Mouse (Mus musculus) testis, adult 2 months (tissue): ENCODE results near the gene Treh. TPM values are rescaled to one million over a fixed set of nuclear protein-coding genes. Genes with fewer than 3 reads are reported as not detected.

Experiments used
- H3K27ac ChIP-seq: fragments of 200-500 bp; 2 replicates; pipeline ENCODE4 v1.5.1; 2012; ENCODE audit warnings: low read depth, low read length; ENCODE audit not compliant: control insufficient read depth, insufficient read depth
- H3K27me3 ChIP-seq: fragments of 200-500 bp; 2 replicates; pipeline ENCODE4 v1.6.1; 2012; ENCODE audit warnings: mild to moderate bottlenecking, low read length, moderate library complexity; ENCODE audit not compliant: control insufficient read depth, insufficient read depth
- H3K36me3 ChIP-seq: fragments of 200-500 bp; 2 replicates; pipeline ENCODE4 v1.6.1; 2012; ENCODE audit warnings: mild to moderate bottlenecking, low read length; ENCODE audit not compliant: control insufficient read depth, insufficient read depth
- H3K4me1 ChIP-seq: fragments of 200-500 bp; 2 replicates; pipeline ENCODE4 v1.6.1; 2012; ENCODE audit warnings: low read length; ENCODE audit not compliant: control insufficient read depth, insufficient read depth
- H3K4me3 ChIP-seq: fragments of 200-500 bp; 2 replicates; pipeline ENCODE4 v1.5.1; 2012; ENCODE audit warnings: low read depth, mild to moderate bottlenecking, low read length, moderate library complexity, mixed read lengths; ENCODE audit not compliant: control insufficient read depth
- CTCF ChIP-seq: fragments of 200-500 bp; IDR thresholded peaks from 2 replicates; pipeline ENCODE4 v1.5.1; 2012; ENCODE audit warnings: low read depth, mild to moderate bottlenecking, inconsistent platforms, low read length, moderate library complexity; ENCODE audit not compliant: control insufficient read depth, insufficient read depth, insufficient replicate concordance
- POLR2A ChIP-seq: fragments of 200-500 bp; IDR thresholded peaks from 2 replicates; pipeline ENCODE4 v1.6.1; 2012; ENCODE audit warnings: low read depth, mild to moderate bottlenecking, inconsistent platforms, low read length, moderate library complexity; ENCODE audit not compliant: control insufficient read depth
- polyA plus RNA-seq: library from polyadenylated mRNA; depleted of rRNA; stranded (reverse); fragments of >200 nt; gene quantifications from 2 replicates; pipeline ENCODE4 v1.2.3, GENCODE M21; 2012

Treh gene
- polyA plus RNA-seq, 1 experiment: not detected

- Histone ChIP-seq H3K4me1 (peaks cover 6% of the 10 kb centered on the region), H3K27me3 (no peaks in the 10 kb centered on the region), H3K36me3 (no peaks in the 10 kb centered on the region), H3K4me3 (peak overlapping the region; percentile 53), H3K27ac (no peak overlapping the region)
- TF ChIP-seq POLR2A (no peak), CTCF (no peak)
These were observed 31.4 kb upstream of the Treh start for GRCm38 (mm10) chr9:44641616-44642015.

DNA sequence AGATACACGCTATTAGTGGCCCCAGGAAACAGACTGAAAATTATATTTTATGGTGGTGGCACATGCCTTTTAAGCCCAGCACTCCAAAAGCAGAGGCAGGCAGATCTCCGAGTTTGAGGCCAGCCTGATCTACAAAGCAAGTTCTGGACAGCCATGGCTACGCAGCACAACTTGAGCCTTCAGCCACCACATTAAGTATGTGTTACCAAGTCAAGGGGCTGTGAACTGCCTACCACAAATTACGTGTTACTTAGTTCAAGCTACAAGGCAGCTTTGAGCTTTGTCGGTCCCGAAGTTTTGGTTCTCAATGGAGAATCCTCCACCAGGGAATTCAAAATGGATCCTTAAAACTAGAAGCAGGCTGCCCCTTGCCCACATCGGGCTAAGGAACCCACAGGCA lies 29.9 kb upstream of the Treh start:
- Histone ChIP-seq H3K27ac (peak overlapping the region; percentile 54), H3K4me3 (no peak overlapping the region), H3K27me3 (no peaks in the 10 kb centered on the region), H3K36me3 (no peaks in the 10 kb centered on the region), H3K4me1 (peaks cover 6% of the 10 kb centered on the region)
- TF ChIP-seq CTCF: no peak
- no peak for TF ChIP-seq POLR2A

- Histone ChIP-seq H3K4me1 (peaks cover 6% of the 10 kb centered on the region), H3K36me3 (no peaks in the 10 kb centered on the region), H3K27me3 (no peaks in the 10 kb centered on the region), H3K4me3 (no peak overlapping the region), H3K27ac (no peak overlapping the region)
- TF ChIP-seq CTCF (no peak), POLR2A (no peak)
These were observed 28.8 kb upstream of the Treh start for GRCm38 (mm10) chr9:44644186-44644585.

- H3K27ac ChIP-seq: no peak overlapping the region
- TF ChIP-seq CTCF (no peak), POLR2A (no peak)
These were observed 27.6 kb upstream of the Treh start for GRCm38 (mm10) chr9:44645481-44645880.

GRCm38 (mm10) chr9:44645924-44646323 lies 27.1 kb upstream of the Treh start:
- no peaks in the 10 kb centered on the region for H3K36me3 ChIP-seq
- H3K27me3 ChIP-seq: no peaks in the 10 kb centered on the region
- TF ChIP-seq POLR2A (no peak), CTCF (no peak)
- no peak overlapping the region; the same call in 1 of the 2 replicates for H3K4me3 ChIP-seq
- peaks cover 8% of the 10 kb centered on the region for H3K4me1 ChIP-seq
- no peak overlapping the region for H3K27ac ChIP-seq

More at GRCm38 (mm10) chr9:44645481-44645880, 27.6 kb upstream of the Treh start:
- no peaks in the 10 kb centered on the region for H3K27me3 ChIP-seq
- H3K4me1 ChIP-seq: peaks cover 8% of the 10 kb centered on the region
- H3K36me3 ChIP-seq: no peaks in the 10 kb centered on the region
- H3K4me3 ChIP-seq: no peak overlapping the region

GRCm38 (mm10) chr9:44646366-44646765 lies 26.7 kb upstream of the Treh start:
- no peak overlapping the region; the same call in 1 of the 2 replicates for H3K4me3 ChIP-seq

GRCm38 (mm10) chr9:44647026-44647425 lies 26.0 kb upstream of the Treh start:
- Histone ChIP-seq H3K36me3 (no peaks in the 10 kb centered on the region), H3K4me1 (peaks cover 8% of the 10 kb centered on the region), H3K4me3 (no peak overlapping the region), H3K27me3 (no peaks in the 10 kb centered on the region), H3K27ac (no peak overlapping the region)
- TF ChIP-seq CTCF (no peak), POLR2A (no peak)

More at GRCm38 (mm10) chr9:44646366-44646765, 26.7 kb upstream of the Treh start:
- no peaks in the 10 kb centered on the region for H3K27me3 ChIP-seq
- TF ChIP-seq POLR2A (no peak), CTCF (no peak)
- H3K4me1 ChIP-seq: peaks cover 8% of the 10 kb centered on the region
- no peak overlapping the region for H3K27ac ChIP-seq
- no peaks in the 10 kb centered on the region for H3K36me3 ChIP-seq

GRCm38 (mm10) chr9:44647656-44648055 lies 25.4 kb upstream of the Treh start:
- no peak for TF ChIP-seq POLR2A
- TF ChIP-seq CTCF: no peak
- Histone ChIP-seq H3K4me1 (peaks cover 8% of the 10 kb centered on the region), H3K27me3 (no peaks in the 10 kb centered on the region), H3K36me3 (no peaks in the 10 kb centered on the region), H3K27ac (no peak overlapping the region), H3K4me3 (no peak overlapping the region)
